Mouse (Mus musculus) cerebellum, adult 9-10 months (tissue): ENCODE results near the gene Zfp704.

Source experiments
- DNase-seq: peaks from one replicate; pipeline ENCODE4 v3.0.0; 2022

Gene Zfp704

GRCm38 (mm10) chr3:9554916-9555315, 55.0 kb downstream of the Zfp704 start:
- no peak for DNase-seq

- DNase-seq = no peak
These were observed 57.6 kb downstream of the Zfp704 start for GRCm38 (mm10) chr3:9552332-9552731.

GRCm38 (mm10) chr3:9550930-9551329, 59.0 kb downstream of the Zfp704 start:
- DNase-seq = no peak

- no peak for DNase-seq
These were observed 60.1 kb downstream of the Zfp704 start for GRCm38 (mm10) chr3:9549815-9550214.

GRCm38 (mm10) chr3:9548188-9548587, 61.7 kb downstream of the Zfp704 start:
- DNase-seq = no peak

- no peak for DNase-seq
These were observed 62.8 kb downstream of the Zfp704 start for GRCm38 (mm10) chr3:9546882-9547620.

GRCm38 (mm10) chr3:9544421-9544820, 65.5 kb downstream of the Zfp704 start:
- DNase-seq = no peak

- DNase-seq = no peak
These were observed 66.0 kb downstream of the Zfp704 start for GRCm38 (mm10) chr3:9543916-9544315.

- DNase-seq = no peak
These were observed 66.4 kb downstream of the Zfp704 start for GRCm38 (mm10) chr3:9543463-9543862.

- DNase-seq = no peak
These were observed 68.3 kb downstream of the Zfp704 start for GRCm38 (mm10) chr3:9541561-9541960.

GRCm38 (mm10) chr3:9538510-9538909, 71.4 kb downstream of the Zfp704 start:
- DNase-seq = no peak

GRCm38 (mm10) chr3:9537889-9538288, 72.0 kb downstream of the Zfp704 start:
- no peak for DNase-seq

- DNase-seq = peak; percentile 42
These were observed 79.6 kb downstream of the Zfp704 start for GRCm38 (mm10) chr3:9530097-9530780.

- no peak for DNase-seq
These were observed 85.5 kb downstream of the Zfp704 start for GRCm38 (mm10) chr3:9524429-9524828.

- no peak for DNase-seq
These were observed 86.6 kb downstream of the Zfp704 start for GRCm38 (mm10) chr3:9523081-9523932.

- no peak for DNase-seq
These were observed 87.9 kb downstream of the Zfp704 start for GRCm38 (mm10) chr3:9522009-9522408.

- DNase-seq = no peak
These were observed 89.2 kb downstream of the Zfp704 start for GRCm38 (mm10) chr3:9520728-9521054.

- DNase-seq = peak; percentile 90
These were observed 89.7 kb downstream of the Zfp704 start for GRCm38 (mm10) chr3:9520051-9520727.

- DNase-seq = no peak
These were observed 90.4 kb downstream of the Zfp704 start for GRCm38 (mm10) chr3:9519491-9519890.

- DNase-seq = no peak
These were observed 90.9 kb downstream of the Zfp704 start for GRCm38 (mm10) chr3:9518936-9519335.

- DNase-seq = no peak
These were observed 93.6 kb downstream of the Zfp704 start for GRCm38 (mm10) chr3:9516119-9516855.

- DNase-seq = no peak
These were observed 94.4 kb downstream of the Zfp704 start for GRCm38 (mm10) chr3:9515527-9515926.
